Mouse (Mus musculus): ENCODE results near the gene Loxl1. TPM values are rescaled to one million over a fixed set of nuclear protein-coding genes. Genes with fewer than 3 reads are reported as not detected.
"Not testable (repeated sequence)": the region's sequence is repeated elsewhere in the genome, so short reads cannot be mapped to it uniquely, and the experiment has no call there.

Gene Loxl1
- polyA plus RNA-seq, 1 experiment from 2014 or later = 10.9 TPM

DNA sequence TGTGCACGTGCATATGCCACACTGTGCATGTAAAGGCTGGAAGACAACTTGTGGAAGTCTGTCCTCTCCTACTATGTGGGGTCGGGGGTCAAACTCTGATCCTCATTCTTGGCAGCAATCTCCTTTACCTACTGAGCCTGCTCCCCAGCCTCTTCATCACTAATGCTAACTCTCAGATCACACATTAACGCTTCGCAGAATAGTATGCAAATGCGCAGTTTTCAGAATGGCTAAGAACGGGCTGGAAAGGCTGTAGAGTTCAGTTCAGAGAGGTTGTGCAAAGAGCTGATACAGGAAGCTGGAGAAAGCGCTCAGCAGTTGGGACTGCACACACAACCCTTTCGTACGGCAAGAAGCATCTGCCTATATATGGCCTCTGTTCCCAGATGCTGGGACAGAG is 40.1 kb downstream of the Loxl1 start:
- Histone ChIP-seq H3K4me3 (replicated peaks) (no peak overlapping the region), H3K27ac (no peak overlapping the region), H3K4me2 (no peak overlapping the region), H3K36me3 (replicated peaks) (no peaks in the 10 kb centered on the region), H3K27me3 (no peaks in the 10 kb centered on the region), H3K9ac (no peak overlapping the region), H3K4me1 (0 out of 2 replicates have a peak, but pooled peaks cover 7% of the 10 kb centered on the region), H3K9me3 (no peaks in the 10 kb centered on the region)
- WGBS = 79% methylated on average over 9 of the region's 9 CpGs
- ATAC-seq (ENCODE audit: low FRiP score) = no peak

DNA sequence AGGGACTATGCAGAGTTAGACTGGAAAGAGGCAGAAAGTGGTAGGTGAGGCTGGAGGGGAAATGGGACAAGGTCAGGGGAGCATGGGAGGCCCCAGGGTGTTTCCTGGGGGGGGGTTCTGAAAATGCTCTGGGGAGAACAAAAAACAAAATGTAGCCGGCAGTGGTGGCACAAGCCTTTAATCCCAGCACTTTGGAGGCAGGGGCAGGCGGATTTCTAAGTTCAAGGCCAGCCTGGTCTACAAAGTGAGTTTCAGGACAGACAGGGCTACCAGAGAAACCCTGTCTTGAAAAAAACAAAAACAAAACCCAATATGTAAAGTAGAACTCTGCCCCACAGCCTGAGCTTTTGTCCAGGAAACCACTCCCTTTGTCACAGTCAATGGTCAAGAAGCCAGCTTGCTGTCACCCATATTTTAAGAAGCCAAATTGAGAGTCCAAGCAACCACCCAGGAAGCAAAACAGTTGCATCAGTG is 40.9 kb downstream of the Loxl1 start:
- H3K9me3 ChIP-seq = no peaks in the 10 kb centered on the region
- ATAC-seq (ENCODE audit: low FRiP score) = no peak
- WGBS = 83% methylated on average over 2 of the region's 2 CpGs
- no peak overlapping the region for H3K4me2 ChIP-seq
- no peak overlapping the region for H3K4me3 ChIP-seq (replicated peaks)
- H3K27me3 ChIP-seq = no peaks in the 10 kb centered on the region
- H3K4me1 ChIP-seq = 0 out of 2 replicates have a peak, but pooled peaks cover 7% of the 10 kb centered on the region
- H3K9ac ChIP-seq = no peak overlapping the region
- H3K27ac ChIP-seq = no peak overlapping the region
- no peaks in the 10 kb centered on the region for H3K36me3 ChIP-seq (replicated peaks)

GRCm38 (mm10) chr9:58271551-58271950 is 41.4 kb downstream of the Loxl1 start:
- H3K27me3 ChIP-seq = not testable (repeated sequence)
- 93% methylated on average over 9 of the region's 9 CpGs for WGBS

GRCm38 (mm10) chr9:58271109-58271508 is 41.9 kb downstream of the Loxl1 start:
- Histone ChIP-seq H3K27me3 (no peaks in the 10 kb centered on the region), H3K9me3 (no peaks in the 10 kb centered on the region), H3K4me2 (no peak overlapping the region), H3K27ac (no peak overlapping the region), H3K4me3 (replicated peaks) (no peak overlapping the region), H3K9ac (no peak overlapping the region), H3K4me1 (0 out of 2 replicates have a peak, but pooled peaks cover 12% of the 10 kb centered on the region), H3K36me3 (replicated peaks) (no peaks in the 10 kb centered on the region)
- WGBS = 93% methylated on average over 3 of the region's 3 CpGs
- ATAC-seq (ENCODE audit: low FRiP score) = no peak

More at GRCm38 (mm10) chr9:58271551-58271950, 41.4 kb downstream of the Loxl1 start:
- H3K9me3 ChIP-seq; H3K4me1 ChIP-seq; ATAC-seq (ENCODE audit: low FRiP score); H3K9ac ChIP-seq; H3K4me2 ChIP-seq; H3K4me3 ChIP-seq (replicated peaks); H3K27ac ChIP-seq; H3K36me3 ChIP-seq (replicated peaks): not testable (repeated sequence)

GRCm38 (mm10) chr9:58270081-58270480 is 42.9 kb downstream of the Loxl1 start:
- no peaks in the 10 kb centered on the region for H3K27me3 ChIP-seq
- no peak overlapping the region for H3K4me2 ChIP-seq
- no peaks in the 10 kb centered on the region for H3K9me3 ChIP-seq
- H3K4me1 ChIP-seq = 0 out of 2 replicates have a peak, but pooled peaks cover 8% of the 10 kb centered on the region
- no peak overlapping the region for H3K27ac ChIP-seq
- ATAC-seq (ENCODE audit: low FRiP score) = no peak
- H3K4me3 ChIP-seq (replicated peaks) = no peak overlapping the region
- 73% methylated on average over 3 of the region's 3 CpGs for WGBS
- H3K9ac ChIP-seq = no peak overlapping the region
- no peaks in the 10 kb centered on the region for H3K36me3 ChIP-seq (replicated peaks)

- no peaks in the 10 kb centered on the region for H3K9me3 ChIP-seq
- H3K9ac ChIP-seq = no peak overlapping the region
- H3K4me3 ChIP-seq (replicated peaks) = no peak overlapping the region
- no peak overlapping the region for H3K27ac ChIP-seq
- H3K4me1 ChIP-seq = 0 out of 2 replicates have a peak, but pooled peaks cover 5% of the 10 kb centered on the region
- WGBS = 60% methylated on average over 12 of the region's 12 CpGs
- no peaks in the 10 kb centered on the region for H3K27me3 ChIP-seq
- no peaks in the 10 kb centered on the region for H3K36me3 ChIP-seq (replicated peaks)
- no peak overlapping the region for H3K4me2 ChIP-seq
- ATAC-seq (ENCODE audit: low FRiP score) = no peak
These were observed 44.3 kb downstream of the Loxl1 start for GRCm38 (mm10) chr9:58268384-58269313.

- Histone ChIP-seq H3K36me3 (replicated peaks) (peaks cover 9% of the 10 kb centered on the region), H3K9ac (no peak overlapping the region), H3K4me1 (0 out of 2 replicates have a peak, but pooled peaks cover 5% of the 10 kb centered on the region), H3K4me2 (no peak overlapping the region), H3K4me3 (replicated peaks) (no peak overlapping the region), H3K27me3 (no peaks in the 10 kb centered on the region), H3K27ac (no peak overlapping the region), H3K9me3 (no peaks in the 10 kb centered on the region)
- ATAC-seq (ENCODE audit: low FRiP score) = no peak
- WGBS = 72% methylated on average over 3 of the region's 3 CpGs
These were observed 45.9 kb downstream of the Loxl1 start for GRCm38 (mm10) chr9:58267046-58267445.

DNA sequence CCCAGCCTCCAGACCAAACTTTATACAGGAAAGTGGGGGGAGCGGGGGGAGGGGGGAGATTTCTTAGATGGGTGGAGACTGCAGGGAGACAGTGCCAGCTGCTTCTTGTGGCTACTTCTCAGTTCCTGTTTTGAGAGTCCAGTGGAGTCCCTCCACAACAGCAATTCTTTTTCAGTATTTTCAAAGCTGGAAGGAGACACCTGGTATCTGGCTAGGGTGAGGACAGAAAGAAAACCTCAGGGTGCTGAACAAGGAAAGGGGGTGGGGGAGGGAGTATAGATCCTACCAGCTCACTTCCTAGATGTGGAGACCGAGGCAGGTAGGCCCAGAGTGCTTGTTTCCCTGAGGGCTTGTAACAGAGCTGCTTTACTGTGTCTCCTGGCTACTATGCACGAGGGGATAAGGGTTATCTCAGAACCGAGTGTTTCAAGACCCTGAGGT is 46.4 kb downstream of the Loxl1 start:
- H3K9ac ChIP-seq = no peak overlapping the region
- H3K4me3 ChIP-seq (replicated peaks) = no peak overlapping the region
- H3K27ac ChIP-seq = 0 out of 2 replicates have a peak overlapping the region, but pooled peaks have one; percentile 25
- ATAC-seq (ENCODE audit: low FRiP score) = no peak
- 43% methylated on average over 4 of the region's 4 CpGs for WGBS
- peaks cover 14% of the 10 kb centered on the region for H3K36me3 ChIP-seq (replicated peaks)
- no peaks in the 10 kb centered on the region for H3K9me3 ChIP-seq
- H3K27me3 ChIP-seq = no peaks in the 10 kb centered on the region
- H3K4me1 ChIP-seq = 0 out of 2 replicates have a peak, but pooled peaks cover 5% of the 10 kb centered on the region
- no peak overlapping the region for H3K4me2 ChIP-seq

GRCm38 (mm10) chr9:58265368-58265767 is 47.6 kb downstream of the Loxl1 start:
- Histone ChIP-seq H3K4me2 (no peak overlapping the region), H3K4me1 (0 out of 2 replicates have a peak, but pooled peaks cover 5% of the 10 kb centered on the region), H3K27me3 (no peaks in the 10 kb centered on the region), H3K4me3 (replicated peaks) (no peak overlapping the region), H3K9me3 (no peaks in the 10 kb centered on the region), H3K9ac (no peak overlapping the region), H3K27ac (no peak overlapping the region), H3K36me3 (replicated peaks) (peaks cover 22% of the 10 kb centered on the region)
- no peak for ATAC-seq (ENCODE audit: low FRiP score)
- 78% methylated on average over 3 of the region's 3 CpGs for WGBS

GRCm38 (mm10) chr9:58262507-58262906 is 50.5 kb downstream of the Loxl1 start:
- H3K36me3 ChIP-seq (replicated peaks) = peaks cover 47% of the 10 kb centered on the region

DNA sequence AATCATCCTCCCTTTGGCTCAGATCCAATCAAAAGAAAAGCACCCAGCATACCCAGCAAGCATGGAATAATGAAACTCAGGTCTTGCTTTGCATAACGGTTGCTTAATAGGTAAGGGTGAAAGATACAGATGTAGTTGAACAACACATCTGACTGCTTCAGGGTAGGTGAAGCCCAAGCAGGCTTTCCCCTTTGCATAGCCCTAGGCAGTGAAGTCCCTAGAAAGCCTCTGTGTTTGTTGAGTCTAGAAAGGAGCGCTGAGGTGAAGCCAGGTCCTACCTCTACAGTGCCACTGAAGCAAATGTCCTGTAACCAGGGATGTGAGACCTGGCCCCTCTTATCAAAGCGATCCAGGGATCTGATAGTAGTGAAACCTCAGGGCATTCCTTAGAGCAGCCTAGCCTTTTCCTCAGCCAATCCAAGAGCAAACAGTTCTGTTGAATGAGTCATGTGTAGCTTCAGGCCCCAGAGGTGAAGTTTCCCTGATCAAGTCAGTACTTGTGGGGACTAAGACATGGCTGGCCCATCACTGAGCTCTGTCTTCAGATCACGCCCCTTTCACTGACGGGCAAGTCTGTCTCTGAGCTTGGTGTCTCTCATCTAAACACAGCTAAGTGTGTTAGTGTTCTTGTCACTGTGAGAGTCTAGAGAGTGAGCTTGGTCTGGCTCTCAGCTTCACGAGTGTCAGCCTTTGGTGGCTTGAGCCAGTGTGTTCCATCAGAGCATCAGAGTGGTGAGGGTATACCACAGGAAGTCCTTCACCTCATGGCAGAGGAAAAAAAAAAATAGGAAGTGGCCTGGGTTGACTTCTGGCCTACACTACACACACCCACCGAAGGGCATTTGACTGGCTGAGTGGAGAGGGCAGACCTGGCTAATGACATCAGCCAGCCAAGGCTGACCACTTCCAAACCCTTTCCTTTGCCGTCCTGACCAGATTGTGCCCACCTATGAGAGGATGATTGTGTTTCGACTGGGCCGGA is 57.0 kb downstream of the Loxl1 start:
- Histone ChIP-seq H3K36me3 (replicated peaks) (peaks cover 41% of the 10 kb centered on the region), H3K27me3 (no peaks in the 10 kb centered on the region), H3K9ac (no peak overlapping the region)

More at GRCm38 (mm10) chr9:58262507-58262906, 50.5 kb downstream of the Loxl1 start:
- Histone ChIP-seq H3K4me1 (0 out of 2 replicates have a peak, but pooled peaks cover 5% of the 10 kb centered on the region), H3K4me3 (replicated peaks) (no peak overlapping the region), H3K27me3 (no peaks in the 10 kb centered on the region), H3K9me3 (no peaks in the 10 kb centered on the region), H3K4me2 (no peak overlapping the region), H3K27ac (no peak overlapping the region), H3K9ac (no peak overlapping the region)
- WGBS = 94% methylated on average over 5 of the region's 5 CpGs
- ATAC-seq (ENCODE audit: low FRiP score) = no peak

GRCm38 (mm10) chr9:58255105-58255504 is 57.9 kb downstream of the Loxl1 start:
- H3K27me3 ChIP-seq = no peaks in the 10 kb centered on the region
- H3K9me3 ChIP-seq = no peaks in the 10 kb centered on the region
- no peak for ATAC-seq (ENCODE audit: low FRiP score)
- H3K4me3 ChIP-seq (replicated peaks) = no peak overlapping the region
- no peak overlapping the region for H3K27ac ChIP-seq
- peaks cover 34% of the 10 kb centered on the region for H3K36me3 ChIP-seq (replicated peaks)
- 68% methylated on average over 2 of the region's 2 CpGs for WGBS
- peaks cover 19% of the 10 kb centered on the region for H3K4me1 ChIP-seq
- no peak overlapping the region for H3K9ac ChIP-seq
- H3K4me2 ChIP-seq = no peak overlapping the region

More for the DNA sequence above, 57.0 kb downstream of the Loxl1 start:
- no peak overlapping the region for H3K4me2 ChIP-seq
- 91% methylated on average over 10 of the region's 10 CpGs for WGBS
- no peaks in the 10 kb centered on the region for H3K9me3 ChIP-seq
- peaks cover 19% of the 10 kb centered on the region for H3K4me1 ChIP-seq
- H3K27ac ChIP-seq = no peak overlapping the region
- ATAC-seq (ENCODE audit: low FRiP score) = no peak
- H3K4me3 ChIP-seq (replicated peaks) = no peak overlapping the region

All from forebrain, embryonic 12.5 days (tissue).